Mouse (Mus musculus): ENCODE measurements around the gene Myo18a. TPM values are rescaled to one million over a fixed set of nuclear protein-coding genes. Genes with fewer than 3 reads are reported as not detected.

Gene Myo18a
- polyA plus RNA-seq, 1 experiment, result 57.0 TPM

DNA sequence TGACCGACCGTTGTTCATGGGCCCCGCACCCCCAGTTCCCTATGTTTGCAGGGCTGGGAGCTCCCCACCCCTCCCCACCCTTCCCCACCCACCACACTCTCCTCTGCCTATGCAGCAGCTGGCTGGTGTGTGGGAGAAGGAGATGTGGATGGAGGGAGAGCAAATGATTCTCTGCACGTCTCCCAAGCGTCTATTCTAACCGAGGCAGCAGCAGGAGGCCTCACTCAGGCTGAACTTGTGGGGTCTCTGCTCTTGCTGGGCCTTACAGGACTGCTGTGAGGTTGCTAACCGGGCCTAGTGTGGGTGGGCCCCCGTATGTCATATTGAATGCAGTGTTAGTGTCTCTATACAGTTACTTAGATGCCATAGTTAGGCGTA is 37.4 kb downstream of the Myo18a start:
- peaks cover 13% of the 10 kb centered on the region for H3K79me3 ChIP-seq (ENCODE audit: low read depth)
- TF ChIP-seq USF1 (IDR thresholded peaks at IDR 0.05; ENCODE audit: low read depth) (no peak), FOSL1 (IDR thresholded peaks at IDR 0.05; ENCODE audit: insufficient read depth, low read length, poor library complexity, severe bottlenecking) (no peak), CEBPB (IDR thresholded peaks at IDR 0.05; ENCODE audit: low read depth) (no peak), CTCF (IDR thresholded peaks at IDR 0.05; ENCODE audit: control insufficient read depth, insufficient read depth, insufficient read length) (no peak), MYOD1 (IDR thresholded peaks at IDR 0.05; ENCODE audit: control insufficient read depth, insufficient read length, low read depth) (no peak), MAX (IDR thresholded peaks at IDR 0.05) (no peak)
- H3K4me3 ChIP-seq (ENCODE audit: insufficient read depth, poor library complexity, severe bottlenecking), result no peak overlapping the region
- H3K79me2 ChIP-seq (ENCODE audit: control insufficient read depth, insufficient read depth), result peaks cover 90% of the 10 kb centered on the region
- H3K27me3 ChIP-seq (ENCODE audit: control insufficient read depth, insufficient read depth, insufficient read length), result no peaks in the 10 kb centered on the region
- H3ac ChIP-seq (ENCODE audit: control insufficient read depth, insufficient read length, low read depth), result no peak overlapping the region
- peaks cover 4% of the 10 kb centered on the region for H3K36me3 ChIP-seq (ENCODE audit: control insufficient read depth, insufficient read depth)

DNA sequence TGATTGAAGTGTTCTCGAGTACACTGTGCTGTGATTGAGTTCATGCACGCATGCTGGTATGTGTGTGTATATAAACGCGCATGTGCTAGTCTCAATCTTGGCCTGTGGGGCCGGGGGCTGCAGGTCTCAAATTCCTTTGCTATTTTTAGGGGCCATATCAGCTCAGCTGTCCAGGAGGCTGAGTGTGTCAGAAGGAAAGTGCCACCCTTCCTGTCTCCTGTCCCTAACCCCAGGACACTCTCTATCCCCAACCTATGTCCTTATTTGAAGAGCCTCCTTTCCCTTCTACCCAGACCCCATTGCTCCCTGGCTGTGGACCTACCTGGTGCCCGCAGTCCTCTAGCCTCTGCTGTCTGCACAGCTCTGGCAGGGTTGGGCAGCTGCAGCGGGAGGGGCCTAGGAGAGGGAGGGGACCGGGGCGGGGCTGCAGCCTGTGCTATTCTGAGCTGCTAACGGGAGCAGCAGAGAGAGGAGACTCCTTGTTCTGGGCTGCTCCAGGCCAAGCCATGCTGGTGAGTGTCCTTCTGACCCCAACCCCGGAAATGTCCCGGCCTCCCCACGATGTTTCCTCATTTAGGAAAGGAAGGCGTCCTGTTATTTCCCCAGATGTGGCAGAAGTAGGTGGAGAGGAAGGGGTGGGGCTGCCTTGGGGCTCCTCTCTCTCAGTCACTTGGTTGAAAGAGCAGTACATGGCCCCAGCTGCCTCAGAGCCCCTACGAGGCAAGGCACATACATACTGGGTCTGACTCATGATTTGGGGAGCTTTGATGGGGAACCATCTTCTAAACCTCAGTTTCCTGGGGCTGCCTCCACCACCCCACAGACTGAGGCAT is 38.0 kb downstream of the Myo18a start:
- peaks cover 10% of the 10 kb centered on the region for H3K79me3 ChIP-seq (ENCODE audit: low read depth)
- H3K27me3 ChIP-seq (ENCODE audit: control insufficient read depth, insufficient read depth, insufficient read length), result no peaks in the 10 kb centered on the region
- H3K36me3 ChIP-seq (ENCODE audit: control insufficient read depth, insufficient read depth), result peaks cover 2% of the 10 kb centered on the region
- H3K4me3 ChIP-seq (ENCODE audit: insufficient read depth, poor library complexity, severe bottlenecking), result no peak overlapping the region
- peaks cover 90% of the 10 kb centered on the region for H3K79me2 ChIP-seq (ENCODE audit: control insufficient read depth, insufficient read depth)
- H3ac ChIP-seq (ENCODE audit: control insufficient read depth, insufficient read length, low read depth), result peak overlapping the region; percentile 43
- TF ChIP-seq CTCF (IDR thresholded peaks at IDR 0.05; ENCODE audit: control insufficient read depth, insufficient read depth, insufficient read length) (no peak), MYOG (IDR thresholded peaks at IDR 0.05; ENCODE audit: control insufficient read depth, extremely low read depth, insufficient read length) (no peak), MYOD1 (IDR thresholded peaks at IDR 0.05; ENCODE audit: control insufficient read depth, insufficient read length, low read depth) (no peak), USF1 (IDR thresholded peaks at IDR 0.05; ENCODE audit: low read depth) (no peak), FOSL1 (IDR thresholded peaks at IDR 0.05; ENCODE audit: insufficient read depth, low read length, poor library complexity, severe bottlenecking) (no peak), CEBPB (IDR thresholded peaks at IDR 0.05; ENCODE audit: low read depth) (no peak), MAX (IDR thresholded peaks at IDR 0.05) (no peak)

DNA sequence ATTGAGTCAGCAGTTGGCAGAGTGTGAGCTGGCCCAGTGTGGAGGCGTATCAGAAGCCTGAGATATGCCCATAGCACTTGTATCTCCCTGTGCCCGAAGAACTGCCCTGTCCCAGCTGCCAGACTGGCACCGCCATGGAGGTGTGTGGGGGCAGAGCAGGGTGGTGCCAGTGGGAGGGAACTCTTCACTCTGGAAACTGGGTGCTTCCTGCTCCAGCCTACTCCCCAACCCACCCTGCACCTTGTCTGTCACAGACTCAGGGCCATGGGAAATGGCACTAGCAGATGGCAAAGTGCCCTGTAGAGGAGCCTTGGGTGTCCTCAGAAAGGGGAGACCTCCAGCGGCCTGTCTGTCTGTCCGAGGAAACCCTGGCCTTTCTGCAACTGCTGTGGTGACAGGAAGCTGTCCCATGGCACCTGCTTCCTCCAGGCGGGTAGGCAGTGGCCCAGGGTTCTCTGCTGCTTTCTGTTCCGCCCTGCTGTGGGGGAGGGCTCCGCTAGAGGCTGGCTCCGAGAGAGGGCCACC is 39.4 kb downstream of the Myo18a start:
- H3K4me3 ChIP-seq (ENCODE audit: insufficient read depth, poor library complexity, severe bottlenecking), result no peak overlapping the region
- no peaks in the 10 kb centered on the region for H3K36me3 ChIP-seq (ENCODE audit: control insufficient read depth, insufficient read depth)
- peaks cover 11% of the 10 kb centered on the region for H3K79me3 ChIP-seq (ENCODE audit: low read depth)
- peaks cover 90% of the 10 kb centered on the region for H3K79me2 ChIP-seq (ENCODE audit: control insufficient read depth, insufficient read depth)
- no peaks in the 10 kb centered on the region for H3K27me3 ChIP-seq (ENCODE audit: control insufficient read depth, insufficient read depth, insufficient read length)
- TF ChIP-seq CTCF (IDR thresholded peaks at IDR 0.05; ENCODE audit: control insufficient read depth, insufficient read depth, insufficient read length) (no peak), MYOG (IDR thresholded peaks at IDR 0.05; ENCODE audit: control insufficient read depth, extremely low read depth, insufficient read length) (no peak), FOSL1 (IDR thresholded peaks at IDR 0.05; ENCODE audit: insufficient read depth, low read length, poor library complexity, severe bottlenecking) (no peak), USF1 (IDR thresholded peaks at IDR 0.05; ENCODE audit: low read depth) (no peak), MAX (IDR thresholded peaks at IDR 0.05) (no peak), CEBPB (IDR thresholded peaks at IDR 0.05; ENCODE audit: low read depth) (no peak), MYOD1 (IDR thresholded peaks at IDR 0.05; ENCODE audit: control insufficient read depth, insufficient read length, low read depth) (no peak)
- H3ac ChIP-seq (ENCODE audit: control insufficient read depth, insufficient read length, low read depth), result no peak overlapping the region

DNA sequence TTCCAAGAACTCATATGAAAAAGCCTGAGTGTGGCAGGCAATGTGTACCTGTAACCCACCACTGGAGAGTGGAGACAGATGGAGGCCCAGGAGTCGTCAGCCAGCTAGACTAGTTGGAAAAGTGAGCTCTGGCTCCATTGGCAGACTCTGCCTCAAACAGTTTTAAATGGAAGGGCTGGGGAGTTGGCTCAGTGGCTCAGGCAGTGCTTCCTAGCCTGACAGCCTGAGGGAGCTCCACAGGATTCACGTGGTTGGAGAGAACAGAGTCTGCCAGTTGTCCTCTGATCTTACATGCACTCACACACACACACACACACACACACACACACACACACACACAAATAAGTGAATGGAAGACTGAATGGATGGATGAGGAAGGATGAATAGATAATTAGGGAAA is 43.2 kb downstream of the Myo18a start:
- no peak for TF ChIP-seq MYOG (IDR thresholded peaks at IDR 0.05; ENCODE audit: control insufficient read depth, extremely low read depth, insufficient read length)
- Histone ChIP-seq H3K79me3 (ENCODE audit: low read depth) (peaks cover 26% of the 10 kb centered on the region), H3K27me3 (ENCODE audit: control insufficient read depth, insufficient read depth, insufficient read length) (no peaks in the 10 kb centered on the region), H3K79me2 (ENCODE audit: control insufficient read depth, insufficient read depth) (peaks cover 96% of the 10 kb centered on the region), H3K36me3 (ENCODE audit: control insufficient read depth, insufficient read depth) (peaks cover 7% of the 10 kb centered on the region), H3K4me3 (ENCODE audit: insufficient read depth, poor library complexity, severe bottlenecking) (no peak overlapping the region), H3ac (ENCODE audit: control insufficient read depth, insufficient read length, low read depth) (no peak overlapping the region)

DNA sequence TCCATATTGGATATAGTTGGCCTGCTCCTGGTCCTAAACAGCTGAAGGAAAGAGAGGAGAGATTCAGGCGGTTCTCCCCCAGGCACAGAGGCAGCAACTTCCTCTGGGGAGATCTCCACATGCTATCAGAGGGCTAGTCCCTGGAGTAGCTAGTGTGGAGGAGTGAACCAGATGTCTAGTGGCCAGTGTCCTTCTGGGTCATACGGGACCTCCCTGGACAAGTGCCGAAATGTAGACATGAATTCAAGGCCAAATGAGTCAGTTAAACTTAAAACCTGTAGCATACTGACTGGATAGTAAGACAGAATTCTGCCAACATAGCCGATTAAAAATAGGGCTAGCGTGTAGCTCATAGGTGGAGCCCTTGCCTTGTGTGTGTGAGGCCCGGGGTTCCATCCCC is 43.8 kb downstream of the Myo18a start:
- no peak overlapping the region for H3ac ChIP-seq (ENCODE audit: control insufficient read depth, insufficient read length, low read depth)
- peaks cover 96% of the 10 kb centered on the region for H3K79me2 ChIP-seq (ENCODE audit: control insufficient read depth, insufficient read depth)

DNA sequence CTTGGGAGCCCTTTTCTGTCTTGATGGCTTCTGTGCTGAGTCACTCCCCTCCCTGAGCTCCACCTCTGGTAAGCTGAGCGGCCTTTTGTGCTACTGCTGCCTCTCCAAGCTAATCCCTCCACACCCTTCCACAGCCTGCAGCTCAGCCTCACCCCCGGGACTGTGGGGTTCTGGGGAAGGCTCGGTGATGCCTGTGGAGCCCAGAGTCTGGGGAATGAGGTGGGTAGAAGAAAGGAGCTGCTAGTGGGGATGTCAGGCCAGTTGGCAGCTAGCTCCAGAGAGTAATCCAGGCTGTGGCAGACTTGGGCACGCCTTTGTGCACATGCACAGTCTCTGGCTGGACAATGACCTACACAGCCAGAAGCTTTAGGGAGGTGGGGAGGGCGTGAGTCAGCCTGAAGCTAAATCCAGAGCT is 45.0 kb downstream of the Myo18a start:
- Histone ChIP-seq H3K79me2 (ENCODE audit: control insufficient read depth, insufficient read depth) (peaks cover 93% of the 10 kb centered on the region), H3K79me3 (ENCODE audit: low read depth) (peaks cover 27% of the 10 kb centered on the region), H3ac (ENCODE audit: control insufficient read depth, insufficient read length, low read depth) (peak overlapping the region; percentile 51), H3K27me3 (ENCODE audit: control insufficient read depth, insufficient read depth, insufficient read length) (no peaks in the 10 kb centered on the region), H3K4me3 (ENCODE audit: insufficient read depth, poor library complexity, severe bottlenecking) (no peak overlapping the region), H3K36me3 (ENCODE audit: control insufficient read depth, insufficient read depth) (peaks cover 7% of the 10 kb centered on the region)
- TF ChIP-seq MAX (IDR thresholded peaks at IDR 0.05) (no peak), USF1 (IDR thresholded peaks at IDR 0.05; ENCODE audit: low read depth) (no peak), MYOD1 (IDR thresholded peaks at IDR 0.05; ENCODE audit: control insufficient read depth, insufficient read length, low read depth) (no peak)

More for the DNA sequence above, 43.8 kb downstream of the Myo18a start:
- TF ChIP-seq MYOD1 (IDR thresholded peaks at IDR 0.05; ENCODE audit: control insufficient read depth, insufficient read length, low read depth), result no peak
- no peak for TF ChIP-seq CEBPB (IDR thresholded peaks at IDR 0.05; ENCODE audit: low read depth)
- no peak for TF ChIP-seq CTCF (IDR thresholded peaks at IDR 0.05; ENCODE audit: control insufficient read depth, insufficient read depth, insufficient read length)
- H3K4me3 ChIP-seq (ENCODE audit: insufficient read depth, poor library complexity, severe bottlenecking), result no peak overlapping the region
- peaks cover 27% of the 10 kb centered on the region for H3K79me3 ChIP-seq (ENCODE audit: low read depth)
- no peaks in the 10 kb centered on the region for H3K27me3 ChIP-seq (ENCODE audit: control insufficient read depth, insufficient read depth, insufficient read length)
- peaks cover 7% of the 10 kb centered on the region for H3K36me3 ChIP-seq (ENCODE audit: control insufficient read depth, insufficient read depth)
